Mouse (Mus musculus) heart, adult 18-20 months (tissue): ENCODE data around the gene Foxi1. TPM values are rescaled to one million over a fixed set of nuclear protein-coding genes. Genes with fewer than 3 reads are reported as not detected.

ENCODE experiments used
- DNase-seq, 2 experiments: peaks; one replicate each; pipeline ENCODE4 v3.0.0; 2021 to 2022; ENCODE audit warnings: mixed read lengths in 1 of 2
- total RNA-seq, 2 experiments: library from RNA; stranded (reverse); gene quantifications; 2 replicates each; pipeline ENCODE4 v1.2.3; 2021

Gene Foxi1
- total RNA-seq, 2 experiments from 2014 or later, result not detected

DNA sequence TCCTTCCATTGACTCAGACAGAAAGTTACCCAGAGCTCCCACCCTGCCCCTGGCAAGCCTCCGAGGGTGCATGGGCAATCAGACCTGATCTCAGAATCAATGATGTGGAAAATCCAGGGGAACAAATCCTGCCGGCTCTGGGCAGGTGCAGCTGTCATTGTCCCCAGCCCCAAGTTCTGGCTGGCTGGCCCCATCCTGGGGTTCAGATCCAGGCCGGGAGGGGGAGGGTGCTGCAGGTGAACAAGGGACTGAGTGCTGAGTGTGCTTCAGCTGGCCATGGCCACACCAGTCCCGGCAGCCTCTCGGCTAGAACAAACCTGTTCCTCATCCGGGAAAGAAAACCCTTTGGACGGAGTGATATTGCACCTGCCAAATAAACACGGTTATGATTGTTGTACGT is 49.0 kb downstream of the Foxi1 start:
- DNase-seq, result no peak

GRCm38 (mm10) chr11:34155235-34155634 is 52.7 kb downstream of the Foxi1 start:
- DNase-seq, result no peak

Other genes starting within 250 kb of the Foxi1 start
- under 1 TPM; 0.55 to 0.75 TPM for gene Kcnmb1, start 245.1 kb downstream of the Foxi1 start, total RNA-seq
- gene Kcnip1, start 214.9 kb downstream of the Foxi1 start, total RNA-seq, result under 1 TPM; 0.17 to 0.28 TPM
- 1 to 10 TPM; 2.4 to 2.6 TPM for gene Lcp2, start 161.2 kb downstream of the Foxi1 start, total RNA-seq
- not detected for gene 4930469K13Rik, start 109.5 kb downstream of the Foxi1 start, total RNA-seq
- gene Fam196b, start 106.7 kb upstream of the Foxi1 start, total RNA-seq, result not detected